Mouse (Mus musculus) ZHBTc4 (cell line): ENCODE measurements around the gene Trabd2b.

ENCODE experiments used
- DNase-seq: peaks from one replicate; pipeline ENCODE4 v3.0.0-alpha.2; 2011; ENCODE audit warnings: low read depth, low spot score

Trabd2b gene

DNA sequence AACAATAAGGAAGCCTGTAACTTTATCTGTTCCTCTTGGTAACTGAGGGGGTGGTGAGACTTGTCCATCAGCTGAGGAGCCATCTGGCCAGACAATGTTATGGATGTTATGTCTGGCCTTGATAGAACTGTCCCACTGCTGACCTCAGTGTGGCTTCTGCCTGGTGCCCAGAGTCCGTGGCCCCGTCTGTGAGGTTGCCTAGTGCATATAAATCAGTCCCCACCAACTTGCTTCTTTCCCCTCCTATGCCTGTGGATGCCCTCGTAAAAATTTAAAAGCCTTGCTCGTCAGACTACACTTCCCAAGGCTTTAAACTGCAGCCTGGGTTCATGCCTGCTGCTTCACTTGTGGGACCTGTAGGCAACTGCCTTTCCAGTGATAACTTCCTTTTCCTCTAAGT is 85.6 kb downstream of the Trabd2b start:
- no peak for DNase-seq

- no peak for DNase-seq
Measured at GRCm38 (mm10) chr4:114494035-114494434, 87.5 kb downstream of the Trabd2b start.

DNA sequence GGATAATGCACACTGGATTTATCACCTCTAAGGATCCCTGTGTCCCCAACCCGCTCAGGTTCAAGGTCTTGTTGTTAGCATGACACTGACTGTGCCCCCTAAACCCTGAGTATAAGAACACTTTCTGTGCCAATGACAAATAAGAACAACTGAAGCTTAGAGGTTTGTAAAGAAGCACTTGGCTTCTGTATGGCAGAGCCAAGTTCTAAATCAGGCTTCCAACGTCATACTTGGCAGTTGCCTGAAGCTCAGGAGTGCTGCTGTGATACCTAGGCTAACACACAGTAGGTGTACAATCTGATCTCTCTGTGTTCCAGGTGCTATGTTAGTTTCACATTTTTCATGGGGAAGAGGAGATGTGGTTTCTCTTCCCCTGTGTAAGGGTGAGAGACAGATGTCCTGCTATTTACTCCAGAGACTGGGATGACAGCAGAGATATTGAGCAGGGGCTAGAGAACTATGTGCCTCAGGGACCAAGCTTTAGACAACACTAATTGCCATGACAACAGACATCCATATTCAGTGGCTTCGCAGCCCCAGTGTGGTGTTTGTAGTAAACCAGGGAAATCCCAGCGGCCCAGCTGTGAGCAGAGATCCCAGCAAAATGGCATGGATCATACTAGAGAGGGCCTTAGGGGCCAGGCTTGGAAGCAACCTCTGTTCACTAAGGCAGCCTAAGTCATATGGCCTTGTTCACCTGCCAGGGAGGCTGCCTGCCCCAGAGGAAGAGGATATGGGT is 89.3 kb downstream of the Trabd2b start:
- DNase-seq: no peak

DNA sequence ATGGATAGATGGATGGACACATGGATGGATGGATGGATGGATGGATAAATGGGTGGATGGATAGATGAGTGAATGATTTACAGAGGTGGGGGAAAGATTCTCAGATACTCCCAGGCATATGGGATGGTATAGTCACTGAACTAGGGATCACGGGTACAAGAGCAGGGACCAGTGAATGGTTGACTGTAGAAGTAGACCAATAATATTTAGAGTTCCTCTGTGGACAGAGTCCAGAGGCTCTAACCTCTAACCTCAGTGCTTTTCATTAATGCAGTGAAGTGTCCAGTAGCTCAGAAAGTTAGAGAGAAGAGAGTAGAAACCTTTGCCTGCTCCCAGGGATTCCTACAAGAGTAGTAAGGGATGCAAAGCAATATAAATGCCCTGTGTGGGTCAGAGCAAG is 93.1 kb downstream of the Trabd2b start:
- DNase-seq: no peak

DNA sequence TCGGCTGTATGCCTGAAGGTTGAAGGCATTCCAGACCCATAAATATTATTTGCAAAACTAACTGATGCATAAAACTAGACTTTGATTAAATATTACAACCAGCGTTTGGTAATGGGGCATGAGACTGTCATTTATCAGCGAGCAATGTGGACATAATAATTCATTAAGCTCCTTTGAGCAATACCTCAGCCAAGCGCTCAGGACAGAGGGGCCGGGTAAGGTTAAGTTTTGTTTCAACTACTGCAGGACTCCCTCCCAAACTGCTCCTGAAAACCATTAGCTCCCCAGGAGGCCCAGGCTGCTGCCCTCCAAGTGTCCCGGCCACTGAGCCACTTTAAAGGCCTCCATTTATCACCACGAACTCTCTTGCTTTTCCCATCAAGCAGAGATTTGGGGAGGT is 93.8 kb downstream of the Trabd2b start:
- no peak for DNase-seq

GRCm38 (mm10) chr4:114501048-114501447 is 94.5 kb downstream of the Trabd2b start:
- DNase-seq: no peak

GRCm38 (mm10) chr4:114501611-114502010 is 95.1 kb downstream of the Trabd2b start:
- DNase-seq: no peak

DNA sequence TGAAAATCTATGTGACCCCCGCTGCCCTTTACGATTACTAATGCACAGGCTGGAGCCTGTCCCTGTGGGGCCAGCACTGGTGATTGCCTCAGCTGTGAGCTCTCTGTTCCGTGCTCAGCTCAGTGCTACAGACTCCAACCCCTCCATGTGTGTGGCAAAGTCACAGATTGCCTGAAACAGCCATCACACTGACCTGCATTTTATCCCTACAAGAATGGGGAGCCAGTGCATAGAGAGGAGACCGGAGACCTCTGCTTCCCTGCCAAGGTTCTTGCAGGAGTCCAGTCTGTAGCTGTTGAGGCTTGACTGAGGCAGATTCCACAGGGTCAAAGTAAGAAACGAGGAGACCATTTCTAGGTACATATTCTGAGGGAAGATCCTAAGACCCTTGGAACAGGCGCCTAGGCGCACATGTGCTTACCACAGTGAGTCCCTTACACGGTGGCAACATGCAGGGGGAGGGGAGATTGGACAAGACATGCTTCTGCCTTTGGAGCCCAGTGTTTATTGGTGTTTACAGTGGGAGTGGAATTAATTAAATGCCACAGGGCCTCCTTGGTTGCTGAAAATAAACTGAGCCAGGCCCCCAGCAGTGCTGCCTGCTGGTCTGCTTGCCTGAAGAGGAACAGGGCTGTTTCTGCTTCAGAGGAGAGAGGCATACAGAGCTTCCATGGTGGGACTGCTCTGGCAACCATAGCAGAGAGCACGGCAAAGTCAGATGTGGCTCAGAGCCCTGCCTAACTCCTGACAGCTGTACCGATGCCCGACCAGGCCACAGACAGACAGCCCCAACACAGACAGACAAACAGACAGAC is 97.9 kb downstream of the Trabd2b start:
- no peak for DNase-seq

- DNase-seq: no peak
Measured at GRCm38 (mm10) chr4:114509601-114510000, 103.1 kb downstream of the Trabd2b start.

- DNase-seq: no peak
Measured at GRCm38 (mm10) chr4:114511649-114512048, 105.1 kb downstream of the Trabd2b start.

DNA sequence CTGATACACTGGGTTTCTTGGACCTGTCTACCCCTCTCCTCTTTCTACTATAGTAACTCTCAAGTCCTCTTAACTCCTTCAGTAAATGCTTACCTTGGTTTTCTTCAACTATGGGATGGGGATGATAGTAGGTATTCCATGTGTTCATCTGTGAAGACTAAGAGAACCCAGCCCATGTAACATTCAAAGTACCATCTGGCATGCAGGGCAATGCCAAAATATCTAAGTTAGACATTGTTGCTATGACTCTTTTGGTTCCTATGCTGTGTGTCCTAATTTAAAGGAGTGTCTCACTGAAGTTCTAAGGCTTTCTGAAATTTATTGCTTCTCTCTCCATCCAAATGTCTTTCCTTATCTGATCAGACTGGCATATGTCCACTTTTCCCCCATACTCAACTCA is 106.6 kb downstream of the Trabd2b start:
- DNase-seq: no peak

- DNase-seq: no peak
Measured at GRCm38 (mm10) chr4:114515330-114515771, 108.8 kb downstream of the Trabd2b start.

DNA sequence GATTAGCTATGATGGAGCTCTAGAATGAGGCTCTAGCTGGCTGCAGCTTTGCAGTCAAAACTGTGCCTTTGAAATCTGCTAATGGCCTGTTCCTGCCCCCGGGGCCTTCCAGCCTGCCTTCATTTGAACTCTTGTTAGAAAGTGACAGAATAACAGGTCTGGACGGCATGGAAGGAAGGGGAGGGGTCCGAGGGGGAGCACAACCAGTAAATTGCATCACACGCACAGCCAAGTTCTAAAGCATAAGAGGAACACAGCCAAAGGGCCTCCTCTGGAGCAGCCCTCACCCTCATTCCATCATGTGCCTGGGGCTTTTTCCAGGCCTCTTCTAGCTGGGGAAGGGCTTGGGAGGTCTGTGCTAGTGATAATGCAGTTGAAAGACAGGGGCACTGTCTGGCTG is 110.1 kb downstream of the Trabd2b start:
- DNase-seq: no peak

GRCm38 (mm10) chr4:114518061-114518460 is 111.5 kb downstream of the Trabd2b start:
- DNase-seq: no peak

GRCm38 (mm10) chr4:114518571-114518970 is 112.0 kb downstream of the Trabd2b start:
- no peak for DNase-seq

GRCm38 (mm10) chr4:114519321-114519720 is 112.8 kb downstream of the Trabd2b start:
- DNase-seq: no peak

DNA sequence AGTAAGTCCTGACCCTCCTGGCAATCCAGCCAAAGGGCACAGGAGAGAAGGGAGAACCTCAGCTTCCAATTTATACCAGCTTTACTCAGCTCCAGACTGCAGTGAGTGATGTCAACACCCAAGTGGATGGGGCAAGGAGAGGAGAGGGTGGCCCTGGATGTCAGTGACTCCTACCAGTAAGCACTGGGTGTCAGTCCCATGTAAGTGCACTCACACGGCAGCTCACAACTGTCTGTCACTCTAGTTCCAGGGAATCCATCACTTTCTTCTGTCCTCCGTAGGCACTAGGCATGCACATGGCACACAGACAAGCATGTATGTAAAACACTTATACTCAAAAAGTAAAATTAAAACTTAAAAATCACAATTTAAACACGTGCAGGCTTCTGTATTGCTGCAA is 113.4 kb downstream of the Trabd2b start:
- no peak for DNase-seq

GRCm38 (mm10) chr4:114523335-114524188 is 117.0 kb downstream of the Trabd2b start:
- DNase-seq: peak; percentile 4

- no peak for DNase-seq
Measured at GRCm38 (mm10) chr4:114531591-114531990, 125.1 kb downstream of the Trabd2b start.

- no peak for DNase-seq
Measured at GRCm38 (mm10) chr4:114533894-114534754, 127.6 kb downstream of the Trabd2b start.

GRCm38 (mm10) chr4:114537376-114537974 is 131.0 kb downstream of the Trabd2b start:
- DNase-seq: no peak
